Mouse (Mus musculus) heart, embryonic 13.5 days (tissue): ENCODE measurements around the gene Duxbl2. TPM values are rescaled to one million over a fixed set of nuclear protein-coding genes. Genes with fewer than 3 reads are reported as not detected.
"Not testable (repeated sequence)": the region's sequence is repeated elsewhere in the genome, so short reads cannot be mapped to it uniquely, and the experiment has no call there.

Source experiments
- ATAC-seq: fragments of 200-750 bp; cut with Nextera tagmentation; 2 replicates; pipeline ENCODE4 v1.8.0; 2017; ENCODE audit warnings: moderate TSS enrichment; ENCODE audit not compliant: insufficient number of reproducible peaks, low FRiP score, low TSS enrichment; ENCODE audit errors: extremely low read depth
- H3K27ac ChIP-seq: fragments of 300-500 bp; sonication (generic); replicated peaks from 2 replicates; pipeline ENCODE4 v1.5.1; 2015; ENCODE audit warnings: moderate library complexity, mild to moderate bottlenecking, inconsistent platforms
- H3K27me3 ChIP-seq: fragments of 300-500 bp; sonication (generic); replicated peaks from 2 replicates; pipeline ENCODE4 v1.6.1; 2015; ENCODE audit warnings: mild to moderate bottlenecking, inconsistent platforms
- H3K36me3 ChIP-seq: fragments of 300-500 bp; sonication (generic); 2 replicates; pipeline ENCODE4 v1.6.1; 2015; ENCODE audit warnings: mild to moderate bottlenecking, inconsistent platforms
- H3K4me1 ChIP-seq: fragments of 300-500 bp; sonication (generic); 2 replicates; pipeline ENCODE4 v1.6.1; 2015; ENCODE audit warnings: inconsistent platforms
- H3K4me2 ChIP-seq: fragments of 300-500 bp; sonication (generic); 2 replicates; pipeline ENCODE4 v1.6.1; 2015; ENCODE audit warnings: inconsistent platforms, mild to moderate bottlenecking, moderate library complexity
- H3K4me3 ChIP-seq: fragments of 300-500 bp; sonication (generic); 2 replicates; pipeline ENCODE4 v1.5.1; 2015; ENCODE audit warnings: moderate library complexity, mild to moderate bottlenecking, inconsistent platforms
- H3K9ac ChIP-seq: fragments of 300-500 bp; sonication (generic); 2 replicates; pipeline ENCODE4 v1.6.1; 2015; ENCODE audit warnings: inconsistent platforms, mild to moderate bottlenecking, moderate library complexity
- H3K9me3 ChIP-seq: fragments of 300-500 bp; sonication (generic); 2 replicates; pipeline ENCODE4 v1.6.1; 2016; ENCODE audit warnings: inconsistent platforms
- WGBS: fragments of 180-500 bp; shearing (Covaris S2); methylation state at CpG from one replicate; pipeline ENCODE4 v1.1.7; 2015; ENCODE audit warnings: mixed read lengths; 5-methylcytosine and 5-hydroxymethylcytosine counted together
- polyA plus RNA-seq: library from polyadenylated mRNA; unstranded; fragments of >200 nt; fragmentation: Nextera tagmentation; extraction: Ambion mirVana; gene quantifications from 2 replicates; pipeline ENCODE4 v1.2.1, GENCODE M21; 2015

Duxbl2 gene
- polyA plus RNA-seq = 0.32 and 0.92 TPM in 2 replicates

GRCm38 (mm10) chr14:26118150-26118549, at the start of gene Duxbl2:
Gene Duxbl2, plus strand, starts transcription at chr14:26118349.
- not testable (repeated sequence) for H3K4me3 ChIP-seq, H3K9ac ChIP-seq, H3K27ac ChIP-seq, H3K9me3 ChIP-seq, H3K4me1 ChIP-seq, H3K27me3 ChIP-seq, ATAC-seq, H3K4me2 ChIP-seq, H3K36me3 ChIP-seq
- no CpG with 5 or more reads among the region's 7 CpGs for WGBS

- not testable (repeated sequence) for H3K9me3 ChIP-seq, H3K4me3 ChIP-seq, ATAC-seq, H3K4me2 ChIP-seq, H3K27me3 ChIP-seq, H3K4me1 ChIP-seq, H3K27ac ChIP-seq, H3K36me3 ChIP-seq, H3K9ac ChIP-seq
- no CpG with 5 or more reads among the region's 5 CpGs for WGBS
Observed at GRCm38 (mm10) chr14:26076620-26077390, 41.3 kb upstream of the Duxbl2 start.

- H3K4me3 ChIP-seq, H3K27me3 ChIP-seq, H3K4me1 ChIP-seq, H3K27ac ChIP-seq, ATAC-seq, H3K4me2 ChIP-seq, H3K36me3 ChIP-seq, H3K9me3 ChIP-seq, H3K9ac ChIP-seq: not testable (repeated sequence)
- no CpG with 5 or more reads among the region's 6 CpGs for WGBS
Observed at GRCm38 (mm10) chr14:26081216-26081615, 36.9 kb upstream of the Duxbl2 start, which contains the start of gene Cphx2. Gene Cphx2, plus strand, starts transcription at chr14:26081516.

GRCm38 (mm10) chr14:26081997-26082396, 36.2 kb upstream of the Duxbl2 start, which contains the start of gene Cphx3:
Gene Cphx3, plus strand, starts transcription at chr14:26082297.
- not testable (repeated sequence) for H3K36me3 ChIP-seq, H3K4me1 ChIP-seq, H3K4me3 ChIP-seq, H3K9me3 ChIP-seq, H3K27ac ChIP-seq, H3K27me3 ChIP-seq, H3K4me2 ChIP-seq, ATAC-seq, H3K9ac ChIP-seq
- WGBS = no CpG with 5 or more reads among the region's 1 CpGs

GRCm38 (mm10) chr14:26097622-26098021, 20.5 kb upstream of the Duxbl2 start:
- H3K36me3 ChIP-seq, H3K4me1 ChIP-seq: not testable (repeated sequence)
- WGBS = no CpG with 5 or more reads among the region's 3 CpGs

DNA sequence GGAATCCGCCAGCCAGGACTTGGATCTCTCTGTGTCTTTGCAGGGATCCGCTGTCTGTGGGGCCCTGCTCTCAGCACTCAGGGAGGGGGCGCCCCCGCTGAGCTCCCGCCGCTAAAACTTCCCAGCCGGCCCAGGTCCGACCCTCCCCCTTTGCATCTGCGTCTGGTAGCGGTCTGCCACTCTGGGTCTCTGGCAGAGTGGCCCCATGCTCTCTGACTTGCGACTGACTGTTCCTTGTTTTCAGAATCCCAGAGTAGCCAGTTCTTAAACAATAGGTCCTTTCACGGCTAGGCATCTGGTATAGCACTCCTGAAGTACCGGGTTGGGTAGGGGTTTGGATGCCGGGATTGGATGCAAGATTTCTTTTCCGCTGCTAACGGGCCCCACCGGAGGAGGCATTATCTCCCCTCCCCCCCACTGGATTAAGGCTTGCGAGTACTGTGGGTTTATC, 426 bp downstream of the Duxbl2 start:
- not testable (repeated sequence) for ATAC-seq, H3K4me2 ChIP-seq, H3K27me3 ChIP-seq, H3K27ac ChIP-seq, H3K9me3 ChIP-seq, H3K36me3 ChIP-seq, H3K9ac ChIP-seq, H3K4me3 ChIP-seq, H3K4me1 ChIP-seq
- WGBS = no CpG with 5 or more reads among the region's 18 CpGs

More at GRCm38 (mm10) chr14:26097622-26098021, 20.5 kb upstream of the Duxbl2 start:
- not testable (repeated sequence) for ATAC-seq, H3K9ac ChIP-seq, H3K9me3 ChIP-seq, H3K4me3 ChIP-seq, H3K27ac ChIP-seq, H3K4me2 ChIP-seq, H3K27me3 ChIP-seq

DNA sequence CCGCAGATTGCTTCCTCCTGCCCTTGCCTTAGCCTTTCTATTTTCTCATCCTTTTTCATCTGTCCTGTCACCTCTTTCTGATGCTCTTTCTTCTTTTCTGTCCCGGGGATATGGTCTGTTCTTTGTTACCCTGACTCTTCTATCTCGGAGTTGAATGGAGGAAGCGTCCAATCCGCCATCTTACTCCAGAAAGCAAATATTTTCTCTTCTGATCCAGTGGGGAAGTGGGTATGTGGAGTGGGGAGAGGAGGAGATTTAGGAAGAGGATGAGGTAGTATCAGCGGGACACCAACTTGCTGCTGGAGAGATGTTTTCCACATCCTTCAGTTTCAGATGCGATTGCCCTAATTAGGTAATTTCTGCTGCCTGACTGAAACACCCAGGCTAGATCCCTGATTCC, 946 bp downstream of the Duxbl2 start:
- not testable (repeated sequence) for H3K4me2 ChIP-seq
- no CpG with 5 or more reads among the region's 7 CpGs for WGBS

GRCm38 (mm10) chr14:26147095-26147494, 28.9 kb downstream of the Duxbl2 start:
- WGBS = no CpG with 5 or more reads among the region's 2 CpGs
- ATAC-seq, H3K9me3 ChIP-seq, H3K4me1 ChIP-seq, H3K27me3 ChIP-seq, H3K36me3 ChIP-seq, H3K4me2 ChIP-seq, H3K27ac ChIP-seq, H3K4me3 ChIP-seq, H3K9ac ChIP-seq: not testable (repeated sequence)

More for the DNA sequence above, 946 bp downstream of the Duxbl2 start:
- not testable (repeated sequence) for H3K4me3 ChIP-seq, H3K36me3 ChIP-seq, ATAC-seq, H3K27ac ChIP-seq, H3K4me1 ChIP-seq, H3K27me3 ChIP-seq, H3K9ac ChIP-seq, H3K9me3 ChIP-seq

GRCm38 (mm10) chr14:26156032-26156431, 37.9 kb downstream of the Duxbl2 start:
- not testable (repeated sequence) for H3K4me3 ChIP-seq, H3K27ac ChIP-seq, H3K36me3 ChIP-seq, H3K27me3 ChIP-seq, H3K4me2 ChIP-seq, ATAC-seq, H3K9me3 ChIP-seq, H3K4me1 ChIP-seq, H3K9ac ChIP-seq
- WGBS = no CpG with 5 or more reads among the region's 7 CpGs

- H3K36me3 ChIP-seq, H3K4me3 ChIP-seq: not testable (repeated sequence)
- WGBS = no CpG with 5 or more reads among the region's 9 CpGs
Observed at GRCm38 (mm10) chr14:26161156-26161555, 43.0 kb downstream of the Duxbl2 start.

GRCm38 (mm10) chr14:26162423-26162822, 44.3 kb downstream of the Duxbl2 start:
- H3K9ac ChIP-seq, H3K4me1 ChIP-seq, H3K4me2 ChIP-seq, H3K4me3 ChIP-seq, H3K9me3 ChIP-seq, H3K27ac ChIP-seq, H3K27me3 ChIP-seq, ATAC-seq, H3K36me3 ChIP-seq: not testable (repeated sequence)
- WGBS = no CpG with 5 or more reads among the region's 5 CpGs

More at GRCm38 (mm10) chr14:26161156-26161555, 43.0 kb downstream of the Duxbl2 start:
- H3K9me3 ChIP-seq, H3K9ac ChIP-seq, H3K27ac ChIP-seq, H3K4me1 ChIP-seq, H3K4me2 ChIP-seq, ATAC-seq, H3K27me3 ChIP-seq: not testable (repeated sequence)

- not testable (repeated sequence) for H3K27me3 ChIP-seq, H3K9me3 ChIP-seq, H3K4me1 ChIP-seq, H3K4me3 ChIP-seq, H3K4me2 ChIP-seq, H3K36me3 ChIP-seq, H3K9ac ChIP-seq, H3K27ac ChIP-seq, ATAC-seq
- no CpG with 5 or more reads among the region's 12 CpGs for WGBS
Observed at GRCm38 (mm10) chr14:26165266-26165665, 47.1 kb downstream of the Duxbl2 start.
